Mouse (Mus musculus) pancreas, adult 10 weeks (tissue): ENCODE measurements around the gene Plpp4. TPM values are rescaled to one million over a fixed set of nuclear protein-coding genes. Genes with fewer than 3 reads are reported as not detected.

Experiments
- polyA plus RNA-seq: library from polyadenylated mRNA; stranded (reverse); fragments of 350-450 nt; fragmentation: Illumina TruSeq; extraction: RNeasy Lipid Tissue Mini Kit (QIAGEN cat#74804); gene quantifications from one replicate; pipeline ENCODE4 v1.2.3, GENCODE M21; 2015; ENCODE audit warnings: low read depth, low replicate concordance; ENCODE audit not compliant: insufficient read depth

Gene Plpp4
- polyA plus RNA-seq = not detected

GRCm38 (mm10) chr7:129256621-129257373 is at the start of gene Plpp4:
TSS of gene Plpp4 (plus strand) at chr7:129257031.

